Mouse (Mus musculus) yolk sac, embryonic 10.5 days (tissue): ENCODE results near the gene Ucp1.

Experiments
- DNase-seq: peaks from one replicate; pipeline ENCODE4 v3.0.0-alpha.2; 2017; ENCODE audit warnings: low spot score

Ucp1 gene

DNA sequence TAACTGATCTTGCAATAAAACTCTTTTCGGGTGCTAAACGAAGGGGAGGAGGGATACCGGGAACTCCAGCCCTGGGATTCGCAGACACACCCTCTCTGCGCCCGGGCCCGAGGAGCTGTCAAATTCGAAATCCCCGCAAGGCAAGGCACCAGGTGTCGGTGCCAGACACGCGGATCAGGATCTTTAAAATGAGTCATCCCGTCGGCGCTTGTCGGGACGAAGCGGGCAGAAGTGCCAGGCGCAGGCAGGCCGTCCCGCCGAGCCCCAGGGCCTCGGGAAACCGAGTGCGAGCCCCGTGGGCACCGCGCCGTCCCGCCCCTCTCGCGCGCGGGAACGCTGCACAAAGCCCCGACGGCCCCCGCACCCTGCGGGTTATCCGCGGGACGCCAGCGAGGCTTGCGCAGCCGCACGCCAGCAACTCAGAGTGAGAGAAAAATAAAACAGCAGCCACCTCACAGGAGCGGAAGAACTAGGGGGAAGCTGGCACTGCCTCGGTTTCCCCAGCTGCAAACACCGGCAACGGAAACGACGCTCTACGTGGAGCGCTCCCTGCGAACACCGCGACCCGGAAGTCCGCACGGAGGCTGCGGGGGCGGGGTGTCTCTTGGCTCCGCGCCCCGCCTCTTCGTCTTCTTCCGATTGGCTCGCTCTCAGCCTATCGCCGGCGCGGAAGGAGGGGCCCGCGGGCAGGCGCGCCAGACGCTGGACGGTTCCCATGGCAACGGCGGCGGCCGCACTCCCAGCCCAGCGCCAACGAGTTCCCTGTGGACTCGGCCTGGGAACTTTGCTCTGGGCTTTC is 41.9 kb downstream of the Ucp1 start, which contains the start of gene Elmod2:
Elmod2 (minus strand) TSS at position 588 of the 799 bp plus-strand sequence.
- DNase-seq, result peak; percentile 94

DNA sequence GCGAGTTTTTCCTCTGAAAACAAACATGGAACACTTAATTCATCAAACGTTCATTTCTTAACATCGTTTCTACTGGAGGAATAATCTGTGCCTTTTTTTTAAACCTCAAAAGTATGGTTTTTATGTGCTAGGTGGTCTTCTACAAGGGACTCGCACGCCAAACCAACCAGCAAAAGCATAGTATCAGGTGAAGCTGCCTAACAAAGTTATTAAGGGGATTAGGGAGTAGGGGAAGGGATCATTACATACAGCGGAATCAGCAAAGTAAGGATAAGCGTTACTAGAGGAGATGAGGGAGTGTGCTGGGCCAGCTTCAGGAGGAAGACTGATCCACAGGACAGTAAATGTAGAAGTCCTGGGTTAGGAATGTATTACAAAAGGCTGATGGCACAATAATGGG is 42.7 kb downstream of the Ucp1 start:
- no peak for DNase-seq

DNA sequence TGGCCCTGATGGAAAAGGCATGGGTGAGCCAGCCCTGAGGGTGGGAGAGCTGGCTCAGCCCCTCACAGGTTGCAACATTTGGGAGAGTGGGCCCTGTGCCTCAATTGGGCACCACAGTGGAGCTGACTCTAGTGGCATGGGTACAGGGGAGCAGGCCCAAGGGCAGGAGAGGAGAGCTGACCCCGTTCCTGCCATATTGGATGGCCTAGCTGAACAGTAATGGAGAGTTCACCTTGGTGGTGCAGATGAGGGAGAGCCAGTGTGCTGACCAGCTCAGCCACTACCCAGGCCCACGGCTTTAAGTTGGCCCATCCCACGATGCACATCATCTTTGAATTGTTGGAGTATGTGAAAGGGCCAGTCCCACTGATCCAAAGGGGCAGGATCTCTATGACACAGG is 51.9 kb downstream of the Ucp1 start:
- no peak for DNase-seq

DNA sequence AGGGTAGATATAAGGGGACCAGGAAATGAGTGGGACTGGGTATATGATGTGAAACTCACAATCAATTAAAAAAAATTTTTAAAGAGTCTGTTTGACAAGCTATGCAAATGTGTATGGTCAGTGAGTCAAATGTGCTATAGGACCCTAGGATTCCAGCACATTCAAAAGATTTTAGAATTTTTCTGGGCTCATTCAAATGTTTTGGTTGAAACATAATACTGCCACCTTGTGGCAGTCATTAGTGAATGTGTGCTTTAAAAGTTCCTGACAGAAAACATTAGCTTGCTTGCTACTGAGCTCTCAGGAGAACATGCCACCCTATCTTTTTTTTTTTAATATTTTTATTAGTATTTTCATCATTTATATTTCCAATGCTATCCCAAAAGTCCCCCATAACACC is 52.5 kb downstream of the Ucp1 start:
- DNase-seq, result no peak
